Mouse (Mus musculus) limb, embryonic 13.5 days (tissue): ENCODE measurements around the gene Ttf2. TPM values are rescaled to one million over a fixed set of nuclear protein-coding genes. Genes with fewer than 3 reads are reported as not detected.

ENCODE experiments used
- ATAC-seq: fragments of 200-750 bp; cut with Nextera tagmentation; 2 replicates; pipeline ENCODE4 v1.8.0; 2017; ENCODE audit warnings: low read depth, moderate number of reproducible peaks, moderate TSS enrichment; ENCODE audit not compliant: low FRiP score
- H3K27ac ChIP-seq: fragments of 300-500 bp; sonication (generic); 2 replicates; pipeline ENCODE4 v1.5.1; 2015; ENCODE audit warnings: inconsistent platforms, mild to moderate bottlenecking, moderate library complexity
- H3K27me3 ChIP-seq: fragments of 300-500 bp; sonication (generic); 2 replicates; pipeline ENCODE4 v1.6.1; 2015; ENCODE audit warnings: mild to moderate bottlenecking, inconsistent platforms
- H3K36me3 ChIP-seq: fragments of 300-500 bp; sonication (generic); 2 replicates; pipeline ENCODE4 v1.6.1; 2015; ENCODE audit warnings: inconsistent platforms, mild to moderate bottlenecking, moderate library complexity
- H3K4me1 ChIP-seq: fragments of 300-500 bp; sonication (generic); 2 replicates; pipeline ENCODE4 v1.6.1; 2015; ENCODE audit warnings: inconsistent platforms
- H3K4me2 ChIP-seq: fragments of 300-500 bp; sonication (generic); replicated peaks from 2 replicates; pipeline ENCODE4 v1.6.1; 2015; ENCODE audit warnings: inconsistent platforms, mild to moderate bottlenecking, moderate library complexity
- H3K4me3 ChIP-seq: fragments of 300-500 bp; sonication (generic); 2 replicates; pipeline ENCODE4 v1.5.1; 2015; ENCODE audit warnings: moderate library complexity, mild to moderate bottlenecking, inconsistent platforms
- H3K9ac ChIP-seq: fragments of 300-500 bp; sonication (generic); 2 replicates; pipeline ENCODE4 v1.6.1; 2015; ENCODE audit warnings: mild to moderate bottlenecking, inconsistent platforms
- H3K9me3 ChIP-seq: fragments of 300-500 bp; sonication (generic); 2 replicates; pipeline ENCODE4 v1.6.1; 2016; ENCODE audit warnings: inconsistent platforms
- WGBS: fragments of 180-500 bp; shearing (Covaris S2); methylation state at CpG from one replicate; pipeline ENCODE4 v1.1.7; 2015; 5-methylcytosine and 5-hydroxymethylcytosine counted together
- polyA plus RNA-seq: library from polyadenylated mRNA; unstranded; fragments of >200 nt; fragmentation: Nextera tagmentation; extraction: Ambion mirVana; gene quantifications from 2 replicates; pipeline ENCODE4 v1.2.1, GENCODE M21; 2015

Gene Ttf2
- 16.8 and 17.5 TPM in 2 replicates for polyA plus RNA-seq

DNA sequence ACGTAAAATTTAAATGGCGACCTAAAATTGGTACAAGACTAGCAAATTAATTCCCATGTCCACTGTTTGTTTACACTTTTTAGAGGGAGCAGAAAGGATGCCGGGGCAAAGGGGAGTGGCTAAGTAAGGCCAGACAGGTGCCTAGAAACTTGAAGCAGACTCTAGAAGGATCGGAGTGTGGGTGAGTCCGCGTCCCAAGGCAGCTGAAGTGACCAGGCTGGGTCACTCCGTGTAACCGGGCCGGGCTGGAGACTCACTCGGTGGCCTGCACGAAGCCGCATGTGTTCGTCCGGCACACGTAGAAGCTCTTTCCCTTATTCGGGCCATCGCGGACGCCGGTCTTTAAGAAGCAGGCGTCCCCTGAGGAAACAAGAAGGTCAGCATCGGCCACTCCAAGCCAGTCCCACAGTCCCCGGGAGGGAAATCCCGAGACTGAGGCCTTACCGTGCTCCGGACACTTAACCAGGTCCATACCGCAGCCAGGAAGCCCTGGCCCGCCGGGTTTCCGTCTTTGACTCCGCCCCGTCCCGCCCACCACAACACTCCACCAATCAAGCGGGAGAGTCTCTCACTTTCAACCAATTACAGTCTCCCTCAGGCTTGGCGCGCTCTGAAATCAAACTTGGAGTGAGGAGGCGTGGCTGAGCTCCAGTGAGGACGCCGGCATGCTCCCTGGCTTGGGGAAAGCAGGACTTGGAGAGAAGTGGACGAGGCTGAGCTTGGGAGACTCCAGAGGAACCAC, at the start of gene Ttf2:
Gene Ttf2 (minus strand): TSS at position 488 of the 742 bp plus-strand sequence.
- WGBS, result under 1% methylated on average over 40 of the region's 40 CpGs
- Histone ChIP-seq H3K36me3 (no peaks in the 10 kb centered on the region), H3K9ac (peak within 1 kb of the TSS; percentile 78), H3K4me2 (peak within 1 kb of the TSS; percentile 88), H3K4me3 (peak within 1 kb of the TSS; percentile 77), H3K4me1 (peaks cover 9% of the 10 kb centered on the region), H3K9me3 (no peaks in the 10 kb centered on the region), H3K27ac (no peak within 1 kb of the TSS), H3K27me3 (no peaks in the 10 kb centered on the region)
- peak; percentile 98 for ATAC-seq

GRCm38 (mm10) chr3:101018494-101018893, 49.0 kb upstream of the Ttf2 start:
- H3K36me3 ChIP-seq, result no peaks in the 10 kb centered on the region
- H3K27me3 ChIP-seq, result no peaks in the 10 kb centered on the region
- no peak overlapping the region for H3K4me3 ChIP-seq
- ATAC-seq, result no peak
- H3K4me2 ChIP-seq, result no peak overlapping the region
- no peaks in the 10 kb centered on the region for H3K9me3 ChIP-seq
- no peak overlapping the region for H3K9ac ChIP-seq
- no peak overlapping the region for H3K27ac ChIP-seq
- WGBS, result 69% methylated on average over 6 of the region's 6 CpGs
- peaks cover 9% of the 10 kb centered on the region for H3K4me1 ChIP-seq

DNA sequence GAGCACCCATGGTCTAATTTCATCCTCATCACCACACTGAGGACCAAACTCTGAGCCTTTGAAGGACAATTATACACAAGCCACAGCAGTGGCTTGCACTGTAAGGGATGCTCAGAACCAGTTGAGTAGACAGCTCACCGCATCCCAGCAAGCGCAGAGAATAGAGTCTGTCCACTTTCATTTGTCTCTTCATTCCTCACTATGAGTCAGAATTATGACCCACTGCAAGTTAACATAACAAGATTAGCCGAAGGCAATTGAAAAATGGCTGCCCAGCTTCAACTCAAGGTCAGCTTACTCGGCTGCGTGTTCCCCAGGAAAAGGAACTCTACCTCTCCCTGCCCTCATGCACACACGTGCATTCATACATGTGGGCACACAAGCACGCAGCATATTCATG, 46.6 kb upstream of the Ttf2 start:
- H3K4me1 ChIP-seq, result peaks cover 23% of the 10 kb centered on the region
- H3K9ac ChIP-seq, result no peak overlapping the region
- H3K27ac ChIP-seq, result no peak overlapping the region
- H3K27me3 ChIP-seq, result no peaks in the 10 kb centered on the region
- ATAC-seq, result no peak
- no peak overlapping the region for H3K4me3 ChIP-seq
- no peaks in the 10 kb centered on the region for H3K36me3 ChIP-seq
- 94% methylated on average over 7 of the region's 7 CpGs for WGBS
- no peak overlapping the region for H3K4me2 ChIP-seq
- no peaks in the 10 kb centered on the region for H3K9me3 ChIP-seq

GRCm38 (mm10) chr3:101015254-101015653, 45.8 kb upstream of the Ttf2 start:
- H3K9ac ChIP-seq, result no peak overlapping the region
- H3K9me3 ChIP-seq, result no peaks in the 10 kb centered on the region
- ATAC-seq, result no peak
- peaks cover 23% of the 10 kb centered on the region for H3K4me1 ChIP-seq
- H3K27me3 ChIP-seq, result no peaks in the 10 kb centered on the region
- no peak overlapping the region for H3K27ac ChIP-seq
- no peaks in the 10 kb centered on the region for H3K36me3 ChIP-seq
- no peak overlapping the region for H3K4me2 ChIP-seq
- 46% methylated on average over 4 of the region's 4 CpGs for WGBS
- H3K4me3 ChIP-seq, result no peak overlapping the region

GRCm38 (mm10) chr3:101013536-101013935, 44.1 kb upstream of the Ttf2 start:
- H3K4me1 ChIP-seq, result peaks cover 23% of the 10 kb centered on the region
- WGBS, result 91% methylated on average over 3 of the region's 3 CpGs
- H3K4me3 ChIP-seq, result no peak overlapping the region
- H3K4me2 ChIP-seq, result no peak overlapping the region
- no peak overlapping the region for H3K9ac ChIP-seq
- no peaks in the 10 kb centered on the region for H3K27me3 ChIP-seq
- H3K27ac ChIP-seq, result no peak overlapping the region
- no peaks in the 10 kb centered on the region for H3K36me3 ChIP-seq
- no peaks in the 10 kb centered on the region for H3K9me3 ChIP-seq
- no peak for ATAC-seq

- Histone ChIP-seq H3K4me2 (no peak overlapping the region), H3K9ac (no peak overlapping the region), H3K9me3 (no peaks in the 10 kb centered on the region), H3K4me1 (peaks cover 23% of the 10 kb centered on the region), H3K4me3 (no peak overlapping the region), H3K27ac (no peak overlapping the region), H3K27me3 (no peaks in the 10 kb centered on the region), H3K36me3 (no peaks in the 10 kb centered on the region)
- 94% methylated on average over 10 of the region's 10 CpGs for WGBS
- ATAC-seq, result no peak
These were observed 43.5 kb upstream of the Ttf2 start for GRCm38 (mm10) chr3:101013005-101013404.

- Histone ChIP-seq H3K27ac (no peak overlapping the region), H3K27me3 (no peaks in the 10 kb centered on the region), H3K4me1 (peaks cover 23% of the 10 kb centered on the region), H3K9me3 (no peaks in the 10 kb centered on the region), H3K36me3 (no peaks in the 10 kb centered on the region), H3K4me2 (no peak overlapping the region), H3K9ac (no peak overlapping the region), H3K4me3 (no peak overlapping the region)
- WGBS, result 85% methylated on average over 8 of the region's 8 CpGs
- no peak for ATAC-seq
These were observed 43.1 kb upstream of the Ttf2 start for GRCm38 (mm10) chr3:101012597-101012996.

GRCm38 (mm10) chr3:101012131-101012571, 42.7 kb upstream of the Ttf2 start:
- H3K27ac ChIP-seq, result no peak overlapping the region
- peak; percentile 80; the same call in 1 of the 2 replicates for ATAC-seq
- WGBS, result 35% methylated on average over 10 of the region's 10 CpGs

DNA sequence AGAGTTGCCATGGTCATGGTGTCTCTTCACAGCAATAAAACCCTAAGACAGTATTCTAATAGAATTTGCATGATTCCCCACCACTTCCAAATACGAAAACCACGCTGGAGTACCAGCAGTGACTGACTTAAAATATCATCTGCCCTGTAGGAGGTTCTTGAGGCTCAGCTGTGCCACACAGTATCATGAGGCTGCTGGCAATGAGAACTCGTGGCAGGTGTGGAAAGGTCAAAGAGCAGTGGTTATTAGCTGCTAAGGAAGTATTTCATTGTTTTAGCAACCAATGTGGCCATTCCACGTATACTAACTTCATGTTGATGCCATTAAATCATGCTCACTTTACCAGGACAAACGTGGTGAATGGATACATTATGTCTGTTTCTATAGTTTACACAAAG, 41.7 kb upstream of the Ttf2 start:
- Histone ChIP-seq H3K9me3 (no peaks in the 10 kb centered on the region), H3K4me1 (peaks cover 33% of the 10 kb centered on the region), H3K4me3 (no peak overlapping the region), H3K9ac (no peak overlapping the region), H3K27me3 (no peaks in the 10 kb centered on the region), H3K4me2 (no peak overlapping the region), H3K36me3 (no peaks in the 10 kb centered on the region), H3K27ac (no peak overlapping the region)
- 47% methylated on average over 5 of the region's 5 CpGs for WGBS
- ATAC-seq, result no peak

More at GRCm38 (mm10) chr3:101012131-101012571, 42.7 kb upstream of the Ttf2 start:
- Histone ChIP-seq H3K4me2 (no peak overlapping the region), H3K27me3 (no peaks in the 10 kb centered on the region), H3K9me3 (no peaks in the 10 kb centered on the region), H3K4me3 (no peak overlapping the region), H3K4me1 (peaks cover 24% of the 10 kb centered on the region), H3K9ac (no peak overlapping the region), H3K36me3 (no peaks in the 10 kb centered on the region)

- Histone ChIP-seq H3K36me3 (no peaks in the 10 kb centered on the region), H3K4me1 (peaks cover 38% of the 10 kb centered on the region), H3K4me3 (no peak overlapping the region), H3K9me3 (no peaks in the 10 kb centered on the region), H3K4me2 (no peak overlapping the region), H3K9ac (no peak overlapping the region), H3K27ac (no peak overlapping the region), H3K27me3 (no peaks in the 10 kb centered on the region)
- no peak for ATAC-seq
- WGBS, result 94% methylated on average over 4 of the region's 4 CpGs
These were observed 41.2 kb upstream of the Ttf2 start for GRCm38 (mm10) chr3:101010589-101011202.

DNA sequence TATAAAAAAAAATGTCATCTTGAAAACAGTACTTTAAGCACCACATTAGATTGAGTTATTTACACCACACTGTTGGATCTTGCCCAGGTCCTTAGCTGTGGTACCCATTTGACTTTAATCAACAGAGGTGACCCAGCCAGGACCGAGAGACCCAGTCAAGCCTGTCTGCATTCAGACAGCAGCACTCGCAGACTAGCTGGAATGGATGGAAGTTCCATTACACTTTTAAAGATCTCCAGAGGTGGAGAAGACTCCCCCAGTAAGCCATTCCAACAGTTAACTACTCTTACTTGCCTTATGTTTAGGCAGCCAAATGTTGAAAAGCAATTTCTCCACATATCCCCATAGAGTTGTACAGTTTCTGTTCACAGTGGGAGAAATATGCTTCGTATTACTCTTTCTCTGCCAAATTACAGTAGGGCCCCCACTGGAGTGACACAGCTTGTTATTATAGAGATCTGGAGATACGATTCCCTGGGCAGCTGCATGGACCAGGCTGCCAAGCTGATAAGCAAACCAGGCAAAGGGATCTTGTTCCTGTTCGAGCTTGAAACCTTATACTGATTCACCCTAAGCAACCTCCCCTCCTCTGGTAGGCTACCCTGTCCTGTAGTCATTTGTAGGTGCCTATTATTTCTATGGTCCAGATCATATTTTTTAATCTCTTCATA, 37.8 kb upstream of the Ttf2 start:
- H3K9ac ChIP-seq, result no peak overlapping the region
- H3K4me3 ChIP-seq, result no peak overlapping the region
- H3K9me3 ChIP-seq, result 0 out of 2 replicates have a peak, but pooled peaks cover 3% of the 10 kb centered on the region
- no peaks in the 10 kb centered on the region for H3K27me3 ChIP-seq
- WGBS, result 55% methylated on average over 5 of the region's 5 CpGs
- peaks cover 25% of the 10 kb centered on the region for H3K4me1 ChIP-seq
- H3K36me3 ChIP-seq, result no peaks in the 10 kb centered on the region
- no peak overlapping the region for H3K4me2 ChIP-seq
- no peak; the same call in 1 of the 2 replicates for ATAC-seq
- no peak overlapping the region for H3K27ac ChIP-seq

- no peak for ATAC-seq
- H3K4me2 ChIP-seq, result no peak overlapping the region
- H3K4me1 ChIP-seq, result peaks cover 16% of the 10 kb centered on the region; the same call in 1 of the 2 replicates
- no peak overlapping the region for H3K9ac ChIP-seq
- no peak overlapping the region for H3K4me3 ChIP-seq
- 0 out of 2 replicates have a peak, but pooled peaks cover 3% of the 10 kb centered on the region for H3K9me3 ChIP-seq
- no peaks in the 10 kb centered on the region for H3K36me3 ChIP-seq
- H3K27me3 ChIP-seq, result no peaks in the 10 kb centered on the region
- WGBS, result 57% methylated on average over 6 of the region's 6 CpGs
- no peak overlapping the region for H3K27ac ChIP-seq
These were observed 35.9 kb upstream of the Ttf2 start for GRCm38 (mm10) chr3:101005392-101005791.
